Mouse (Mus musculus) forebrain, embryonic 16.5 days (tissue): ENCODE measurements at regions not wholly inside any gene's neighbourhood (a gene's known extent, or its start where the extent isn't known, plus 50 kb on each side); places are given as distances from the start of the nearest gene placed in this dataset.

Experiments
- ATAC-seq: fragments of 200-750 bp; cut with Nextera tagmentation; 2 replicates; pipeline ENCODE4 v1.8.0; 2017; ENCODE audit warnings: mild to moderate bottlenecking, moderate library complexity
- H3K27ac ChIP-seq: fragments of 300-500 bp; sonication (generic); 2 replicates; pipeline ENCODE4 v1.5.1; 2014; ENCODE audit warnings: low read length, control low read depth
- H3K27me3 ChIP-seq: fragments of 300-500 bp; sonication (generic); replicated peaks from 2 replicates; pipeline ENCODE4 v1.6.1; 2014; ENCODE audit warnings: low read length; ENCODE audit not compliant: control insufficient read depth, insufficient read depth
- H3K36me3 ChIP-seq: fragments of 300-500 bp; sonication (generic); 2 replicates; pipeline ENCODE4 v1.6.1; 2014; ENCODE audit not compliant: control insufficient read depth, insufficient read depth
- H3K4me1 ChIP-seq: fragments of 300-500 bp; sonication (generic); replicated peaks from 2 replicates; pipeline ENCODE4 v1.6.1; 2014; ENCODE audit warnings: low read length; ENCODE audit not compliant: control insufficient read depth, insufficient read depth
- H3K4me2 ChIP-seq: fragments of 300-500 bp; sonication (generic); 2 replicates; pipeline ENCODE4 v1.6.1; 2014; ENCODE audit warnings: mild to moderate bottlenecking, low read length, control low read depth
- H3K4me3 ChIP-seq: fragments of 300-500 bp; sonication (generic); replicated peaks from 2 replicates; pipeline ENCODE4 v1.5.1; 2014; ENCODE audit warnings: mild to moderate bottlenecking, low read length, control low read depth
- H3K9ac ChIP-seq: fragments of 300-500 bp; sonication (generic); replicated peaks from 2 replicates; pipeline ENCODE4 v1.6.1; 2014; ENCODE audit warnings: low read depth, low read length, control low read depth
- H3K9me3 ChIP-seq: fragments of 300-500 bp; sonication (generic); 2 replicates; pipeline ENCODE4 v1.6.1; 2016; ENCODE audit warnings: low read length; ENCODE audit not compliant: control insufficient read depth
- WGBS: fragments of 180-500 bp; shearing (Covaris S2); extraction: QIAGEN DNeasy Blood & Tissue Kit; methylation state at CpG from one replicate; pipeline ENCODE4 v1.1.7; 2014; 5-methylcytosine and 5-hydroxymethylcytosine counted together

DNA sequence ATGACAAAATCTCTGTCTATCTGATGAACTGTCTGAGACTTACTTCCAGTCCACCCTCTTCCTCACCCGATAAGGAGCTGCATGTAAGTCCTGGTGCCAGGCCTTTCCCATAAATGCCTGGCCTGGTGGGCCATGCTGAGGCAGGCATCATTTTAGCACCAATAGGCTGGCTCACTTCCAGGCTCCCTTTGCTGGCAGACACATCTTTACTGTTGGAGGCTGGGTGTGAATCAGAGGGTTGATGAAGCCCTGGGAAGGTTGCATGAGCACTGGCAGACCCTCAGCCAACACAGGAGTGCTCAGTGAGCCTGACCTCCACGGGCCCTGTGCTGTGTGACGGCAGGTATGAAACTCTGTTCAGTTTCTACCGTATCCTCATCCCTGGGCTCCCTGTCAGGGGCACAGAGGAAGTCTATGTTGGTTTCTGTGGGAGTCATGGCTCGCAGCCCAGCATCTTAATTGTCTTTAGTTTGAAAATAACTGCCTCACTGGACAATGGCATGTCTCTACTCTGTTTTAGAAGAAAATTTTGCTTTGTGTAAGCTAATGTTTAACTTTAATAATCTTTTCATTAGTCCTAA is 177.6 kb upstream of the Jade1 start:
- Histone ChIP-seq H3K4me2 (no peak overlapping the region), H3K4me1 (peaks cover 21% of the 10 kb centered on the region), H3K36me3 (no peaks in the 10 kb centered on the region), H3K27ac (0 out of 2 replicates have a peak overlapping the region, but pooled peaks have one; percentile 6), H3K4me3 (no peak overlapping the region), H3K9me3 (no peaks in the 10 kb centered on the region), H3K9ac (no peak overlapping the region), H3K27me3 (no peaks in the 10 kb centered on the region)
- 24% methylated on average over 5 of the region's 5 CpGs for WGBS
- ATAC-seq, result peak; percentile 53

DNA sequence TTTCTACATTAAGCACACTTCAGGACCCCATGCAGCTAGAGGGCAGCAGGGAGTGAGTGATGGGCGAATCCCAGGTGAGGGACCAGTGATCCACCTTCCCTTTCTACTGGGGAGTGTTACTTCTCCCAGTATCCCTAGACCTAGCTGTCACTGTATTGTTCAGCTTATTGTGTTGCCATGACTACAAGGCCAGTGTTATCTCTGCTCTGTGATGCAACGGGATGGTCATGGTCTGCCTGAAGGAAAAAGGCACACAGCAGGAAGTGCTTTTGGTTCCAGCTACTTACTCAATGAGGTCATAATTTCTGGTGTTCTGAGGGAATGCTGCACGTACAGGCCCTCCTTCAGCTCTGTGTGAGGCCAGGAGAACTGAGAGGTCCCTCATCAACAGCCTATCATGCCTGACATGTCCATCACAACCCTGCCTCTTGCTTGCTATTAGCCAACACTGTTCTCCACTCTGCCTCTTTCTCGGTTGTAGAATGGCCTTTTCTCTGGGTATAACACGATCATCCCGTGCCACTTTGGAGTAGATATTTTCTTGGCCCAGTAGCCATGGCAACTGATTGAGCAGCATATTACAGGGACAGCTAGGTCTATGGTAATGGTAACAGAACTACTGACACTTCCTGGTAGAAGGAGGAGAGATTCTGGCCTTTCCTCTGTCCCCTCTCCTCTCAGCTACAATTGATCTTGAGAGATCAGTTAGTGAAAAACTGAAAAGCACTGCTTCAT is 178.5 kb upstream of the Jade1 start:
- ATAC-seq, result peak; percentile 57
- Histone ChIP-seq H3K27me3 (no peaks in the 10 kb centered on the region), H3K4me1 (peaks cover 21% of the 10 kb centered on the region), H3K4me2 (no peak overlapping the region), H3K9me3 (no peaks in the 10 kb centered on the region), H3K4me3 (no peak overlapping the region), H3K27ac (no peak overlapping the region), H3K36me3 (no peaks in the 10 kb centered on the region), H3K9ac (no peak overlapping the region)
- 42% methylated on average over 6 of the region's 6 CpGs for WGBS

- Histone ChIP-seq H3K27ac (no peak overlapping the region), H3K36me3 (no peaks in the 10 kb centered on the region), H3K9me3 (no peaks in the 10 kb centered on the region), H3K4me2 (no peak overlapping the region), H3K9ac (no peak overlapping the region), H3K27me3 (no peaks in the 10 kb centered on the region), H3K4me3 (no peak overlapping the region), H3K4me1 (peaks cover 21% of the 10 kb centered on the region)
- 86% methylated on average over 2 of the region's 2 CpGs for WGBS
- ATAC-seq, result no peak
Measured at GRCm38 (mm10) chr3:41375230-41375930, 180.2 kb upstream of the Jade1 start.

GRCm38 (mm10) chr3:41373198-41373597 is 182.3 kb upstream of the Jade1 start:
- no peak for ATAC-seq
- H3K27me3 ChIP-seq, result no peaks in the 10 kb centered on the region
- peaks cover 16% of the 10 kb centered on the region for H3K4me1 ChIP-seq
- 61% methylated on average over 5 of the region's 5 CpGs for WGBS
- no peaks in the 10 kb centered on the region for H3K36me3 ChIP-seq
- no peak overlapping the region for H3K27ac ChIP-seq
- H3K4me3 ChIP-seq, result no peak overlapping the region
- H3K9me3 ChIP-seq, result no peaks in the 10 kb centered on the region
- no peak overlapping the region for H3K4me2 ChIP-seq
- no peak overlapping the region for H3K9ac ChIP-seq

DNA sequence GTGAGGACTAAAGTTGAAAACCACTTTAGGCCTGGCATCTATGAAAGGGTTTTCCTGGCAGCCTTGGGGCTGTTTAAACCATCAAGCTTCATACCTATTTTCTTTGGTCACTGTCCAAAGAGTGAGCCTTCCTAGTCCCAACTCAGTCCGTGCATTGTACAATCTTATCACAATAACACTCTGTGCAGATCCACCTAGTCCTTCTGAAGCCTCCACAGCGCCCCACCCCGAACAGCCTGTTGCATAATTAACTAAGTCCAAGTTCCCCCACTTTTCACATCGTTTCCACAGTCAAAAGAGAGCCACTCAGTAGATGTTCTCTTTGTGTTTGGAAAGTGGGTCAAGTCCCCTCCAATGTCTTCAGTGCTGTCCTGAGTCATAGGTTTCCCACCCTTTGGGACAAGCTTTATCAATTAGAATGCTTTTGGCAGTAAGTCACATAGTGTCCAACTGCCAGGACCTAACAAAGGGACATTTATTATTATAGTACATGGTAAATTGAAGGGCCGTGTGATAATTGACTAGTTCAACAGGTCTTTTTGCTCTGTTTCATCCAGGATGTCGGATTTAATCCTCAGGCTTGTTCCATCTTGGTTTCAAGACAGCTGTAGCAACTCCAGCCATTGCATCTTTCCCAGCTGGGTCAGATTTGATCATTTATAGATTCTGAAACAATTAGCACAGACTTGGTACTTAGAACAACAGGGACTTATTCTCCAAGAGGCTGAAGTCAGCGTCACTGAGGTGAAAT is 187.0 kb upstream of the Jade1 start:
- H3K27ac ChIP-seq, result no peak overlapping the region
- no peak overlapping the region for H3K4me3 ChIP-seq
- H3K36me3 ChIP-seq, result no peaks in the 10 kb centered on the region
- WGBS, result 67% methylated on average over 7 of the region's 7 CpGs
- H3K9me3 ChIP-seq, result no peaks in the 10 kb centered on the region
- no peak overlapping the region for H3K9ac ChIP-seq
- no peaks in the 10 kb centered on the region for H3K4me1 ChIP-seq
- H3K27me3 ChIP-seq, result no peaks in the 10 kb centered on the region
- H3K4me2 ChIP-seq, result no peak overlapping the region
- ATAC-seq, result no peak

DNA sequence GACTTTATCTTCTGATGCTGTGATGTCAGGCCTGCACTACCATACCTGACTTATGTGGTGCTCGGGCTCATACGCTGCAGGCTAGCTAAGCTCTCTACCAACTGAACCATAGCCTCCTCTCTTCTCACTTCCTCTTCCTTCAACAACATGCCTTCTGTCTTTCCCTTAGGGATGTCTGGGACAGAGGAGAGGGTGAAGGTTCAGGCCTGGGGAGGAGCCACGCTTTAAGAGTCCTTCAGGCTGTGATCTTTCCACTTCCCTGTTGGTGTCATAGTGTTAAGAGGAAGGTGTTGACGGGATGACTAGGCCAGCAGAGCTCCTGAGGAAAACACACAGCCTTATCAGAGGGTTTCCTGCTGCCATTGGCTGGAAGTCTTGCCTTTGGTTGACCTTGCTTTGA is 188.8 kb upstream of the Jade1 start:
- no peaks in the 10 kb centered on the region for H3K9me3 ChIP-seq
- H3K27me3 ChIP-seq, result no peaks in the 10 kb centered on the region
- WGBS, result 87% methylated on average over 4 of the region's 4 CpGs
- no peak overlapping the region for H3K9ac ChIP-seq
- H3K27ac ChIP-seq, result no peak overlapping the region
- ATAC-seq, result no peak
- no peaks in the 10 kb centered on the region for H3K4me1 ChIP-seq
- no peak overlapping the region for H3K4me2 ChIP-seq
- no peak overlapping the region for H3K4me3 ChIP-seq
- H3K36me3 ChIP-seq, result no peaks in the 10 kb centered on the region

- Histone ChIP-seq H3K27me3 (no peaks in the 10 kb centered on the region), H3K4me2 (no peak overlapping the region), H3K9me3 (no peaks in the 10 kb centered on the region), H3K4me1 (no peaks in the 10 kb centered on the region), H3K4me3 (no peak overlapping the region), H3K27ac (no peak overlapping the region), H3K36me3 (no peaks in the 10 kb centered on the region), H3K9ac (no peak overlapping the region)
- 53% methylated on average over 9 of the region's 9 CpGs for WGBS
- ATAC-seq, result no peak
Measured at GRCm38 (mm10) chr3:41366264-41366663, 189.3 kb upstream of the Jade1 start.

DNA sequence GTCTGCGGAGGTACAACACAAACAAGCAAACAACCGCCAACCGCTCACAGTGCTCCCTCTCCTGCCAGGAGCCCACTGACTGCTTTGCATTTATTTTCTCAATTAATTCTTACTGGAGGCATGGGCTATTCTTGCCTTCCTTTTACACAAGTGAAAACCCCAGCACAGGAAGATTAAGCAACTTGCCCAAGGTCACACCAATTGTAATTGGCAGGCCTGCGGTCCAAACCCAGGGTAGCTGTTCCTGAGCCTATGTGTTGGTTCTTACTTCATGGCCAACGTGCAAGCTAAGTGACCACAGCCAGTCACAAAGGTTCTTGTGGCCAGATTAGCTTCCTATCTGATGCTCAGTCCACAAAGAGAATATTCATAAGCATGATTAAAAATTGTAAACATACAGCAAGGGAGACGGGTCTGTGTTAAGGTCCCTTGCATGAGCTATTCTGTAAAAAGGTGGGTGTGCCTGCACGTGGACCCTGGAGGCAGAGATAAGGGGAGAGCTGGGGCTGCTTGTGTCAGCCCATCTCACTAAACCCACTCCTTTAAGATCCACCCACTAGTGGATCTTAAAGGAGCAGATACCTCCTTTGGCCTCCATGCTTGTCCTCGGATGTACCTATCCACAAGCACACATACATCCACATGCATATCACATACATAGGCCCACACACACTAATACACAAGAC is 190.2 kb upstream of the Jade1 start:
- peak; percentile 38; the same call in 1 of the 2 replicates for ATAC-seq
- Histone ChIP-seq H3K4me3 (no peak overlapping the region), H3K27me3 (no peaks in the 10 kb centered on the region), H3K4me2 (no peak overlapping the region), H3K27ac (no peak overlapping the region), H3K9me3 (no peaks in the 10 kb centered on the region), H3K36me3 (no peaks in the 10 kb centered on the region), H3K4me1 (no peaks in the 10 kb centered on the region), H3K9ac (no peak overlapping the region)
- WGBS, result 59% methylated on average over 8 of the region's 8 CpGs

DNA sequence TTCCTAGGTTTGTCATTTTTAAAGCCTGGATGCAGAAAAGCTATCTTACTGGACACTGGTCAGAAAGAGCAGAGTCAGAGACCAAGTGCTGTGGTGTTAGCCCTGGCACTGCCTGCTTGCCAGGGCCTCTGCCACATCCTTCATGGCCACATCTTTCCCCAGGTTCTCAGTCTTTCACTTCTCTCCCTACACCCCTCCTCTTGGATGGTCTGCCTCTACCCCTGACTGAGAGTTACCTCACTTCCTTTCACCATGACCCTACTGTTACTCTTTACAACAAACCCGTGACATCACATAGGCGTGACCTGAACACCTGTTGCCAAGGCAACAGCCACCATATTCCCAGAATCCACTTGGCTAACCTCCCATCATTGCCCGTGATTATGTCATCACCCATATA is 191.6 kb upstream of the Jade1 start:
- no peaks in the 10 kb centered on the region for H3K9me3 ChIP-seq
- no peaks in the 10 kb centered on the region for H3K36me3 ChIP-seq
- H3K9ac ChIP-seq, result no peak overlapping the region
- H3K27me3 ChIP-seq, result no peaks in the 10 kb centered on the region
- H3K27ac ChIP-seq, result no peak overlapping the region
- no peaks in the 10 kb centered on the region for H3K4me1 ChIP-seq
- WGBS, result 90% methylated on average over 3 of the region's 3 CpGs
- ATAC-seq, result no peak
- no peak overlapping the region for H3K4me2 ChIP-seq
- H3K4me3 ChIP-seq, result no peak overlapping the region
